Mouse (Mus musculus): Measurements from ENCODE around the gene Slc25a10.

GRCm38 (mm10) chr11:120457772-120458751, 33.6 kb upstream of the Slc25a10 start, which contains the start of the genes Oxld1 and Ccdc137:
- TF ChIP-seq CTCF (IDR thresholded peaks at IDR 0.05; ENCODE audit: low read depth, low read length) (no peak), POLR2A (IDR thresholded peaks at IDR 0.05; ENCODE audit: extremely low read depth, insufficient read depth, low read length) (peak; percentile 61; the same call in 1 of the 2 replicates)

Measured in liver, adult 2 months (tissue).